Mouse (Mus musculus) ES-Bruce4 (cell line): Measurements from ENCODE around the gene Mob3a. TPM values are rescaled to one million over a fixed set of nuclear protein-coding genes. Genes with fewer than 3 reads are reported as not detected.

Source experiments
- H3K27ac ChIP-seq: 2 replicates; pipeline ENCODE4 v1.5.1; 2012; ENCODE audit warnings: low read length, inconsistent platforms; ENCODE audit not compliant: insufficient read depth
- H3K27me3 ChIP-seq: 2 replicates; pipeline ENCODE4 v1.6.1; 2012; ENCODE audit warnings: mild to moderate bottlenecking, low read length, inconsistent platforms; ENCODE audit not compliant: control insufficient read depth, poor library complexity, insufficient read depth, severe bottlenecking
- H3K36me3 ChIP-seq: 2 replicates; pipeline ENCODE4 v1.6.1; 2012; ENCODE audit warnings: inconsistent platforms, mild to moderate bottlenecking, low read length, moderate library complexity; ENCODE audit not compliant: control insufficient read depth, poor library complexity, insufficient read depth, severe bottlenecking
- H3K4me1 ChIP-seq: one replicate; pipeline ENCODE4 v1.8.1; 2011; ENCODE audit warnings: low read length; ENCODE audit not compliant: control insufficient read depth, insufficient read depth
- H3K4me3 ChIP-seq: 2 replicates; pipeline ENCODE4 v1.5.1; 2011; ENCODE audit warnings: low read depth, mild to moderate bottlenecking, low read length
- H3K9ac ChIP-seq: 2 replicates; pipeline ENCODE4 v1.6.1; 2012; ENCODE audit warnings: low read depth, mild to moderate bottlenecking, inconsistent platforms; ENCODE audit not compliant: poor library complexity, severe bottlenecking
- H3K9me3 ChIP-seq: replicated peaks from 2 replicates; pipeline ENCODE4 v1.6.1; 2012; ENCODE audit warnings: mild to moderate bottlenecking, low read length, inconsistent platforms; ENCODE audit not compliant: control insufficient read depth, poor library complexity, insufficient read depth, severe bottlenecking
- CTCF ChIP-seq: IDR thresholded peaks from one replicate; pipeline ENCODE4 v1.8.1; 2011; ENCODE audit warnings: low read depth, low read length
- EP300 ChIP-seq: IDR thresholded peaks from 2 replicates; pipeline ENCODE4 v1.6.1; 2011; ENCODE audit warnings: low read depth, low read length; ENCODE audit not compliant: insufficient read depth
- POLR2A ChIP-seq: IDR thresholded peaks from one replicate; pipeline ENCODE4 v1.8.1; 2011; ENCODE audit warnings: low read length; ENCODE audit not compliant: insufficient read depth
- polyA plus RNA-seq: library from polyadenylated mRNA; stranded (reverse); fragments of >200 nt; gene quantifications from 2 replicates; pipeline ENCODE4 v1.2.4, GENCODE M21; 2011; ENCODE audit warnings: low read depth; ENCODE audit not compliant: missing spikeins, insufficient read depth, insufficient read length

Mob3a gene
- polyA plus RNA-seq, 1 experiment: 19.8 TPM

DNA sequence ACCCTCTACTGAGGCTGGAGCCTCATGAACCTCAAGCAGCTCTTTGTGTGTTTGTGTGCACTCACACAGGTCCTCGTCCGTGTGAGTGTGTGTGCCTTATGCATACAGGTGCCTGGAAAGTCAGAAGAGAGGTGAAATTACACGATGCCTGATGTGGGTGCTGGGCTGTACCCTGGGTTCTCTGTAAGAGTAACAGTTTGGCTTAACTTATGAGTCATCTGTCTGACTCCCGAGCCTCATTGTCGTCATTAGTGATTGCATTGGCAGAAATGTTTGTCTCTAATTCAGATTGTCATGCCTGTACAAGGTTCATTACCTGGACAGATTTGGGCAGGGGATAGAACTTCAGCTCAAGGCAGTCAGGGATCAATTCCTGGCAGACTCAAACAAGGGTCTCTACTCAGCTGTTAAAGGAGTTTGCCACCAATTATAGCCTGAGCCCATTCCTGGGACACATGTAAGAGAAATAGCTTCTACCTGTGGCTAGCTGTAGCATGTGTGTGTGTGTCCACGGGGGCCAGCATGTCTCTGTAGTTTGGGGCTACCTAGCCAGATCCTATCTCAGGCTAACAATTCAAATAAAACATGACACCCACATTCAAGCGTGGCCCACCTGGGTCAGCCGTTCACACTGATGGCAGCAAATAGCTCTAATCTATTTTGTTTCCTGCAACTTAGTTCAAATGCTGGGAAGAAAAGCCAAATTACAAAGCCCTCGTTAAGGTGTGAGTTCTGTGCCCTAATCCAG, 24.5 kb downstream of the Mob3a start:
- H3K9ac ChIP-seq: peak overlapping the region; percentile 80
- H3K27me3 ChIP-seq: no peaks in the 10 kb centered on the region
- H3K4me1 ChIP-seq: peaks cover 5% of the 10 kb centered on the region
- H3K27ac ChIP-seq: peak overlapping the region; percentile 81
- no peak for TF ChIP-seq EP300
- TF ChIP-seq CTCF: no peak
- TF ChIP-seq POLR2A: no peak
- H3K9me3 ChIP-seq: no peaks in the 10 kb centered on the region
- H3K4me3 ChIP-seq: peak overlapping the region; percentile 92
- no peaks in the 10 kb centered on the region for H3K36me3 ChIP-seq

DNA sequence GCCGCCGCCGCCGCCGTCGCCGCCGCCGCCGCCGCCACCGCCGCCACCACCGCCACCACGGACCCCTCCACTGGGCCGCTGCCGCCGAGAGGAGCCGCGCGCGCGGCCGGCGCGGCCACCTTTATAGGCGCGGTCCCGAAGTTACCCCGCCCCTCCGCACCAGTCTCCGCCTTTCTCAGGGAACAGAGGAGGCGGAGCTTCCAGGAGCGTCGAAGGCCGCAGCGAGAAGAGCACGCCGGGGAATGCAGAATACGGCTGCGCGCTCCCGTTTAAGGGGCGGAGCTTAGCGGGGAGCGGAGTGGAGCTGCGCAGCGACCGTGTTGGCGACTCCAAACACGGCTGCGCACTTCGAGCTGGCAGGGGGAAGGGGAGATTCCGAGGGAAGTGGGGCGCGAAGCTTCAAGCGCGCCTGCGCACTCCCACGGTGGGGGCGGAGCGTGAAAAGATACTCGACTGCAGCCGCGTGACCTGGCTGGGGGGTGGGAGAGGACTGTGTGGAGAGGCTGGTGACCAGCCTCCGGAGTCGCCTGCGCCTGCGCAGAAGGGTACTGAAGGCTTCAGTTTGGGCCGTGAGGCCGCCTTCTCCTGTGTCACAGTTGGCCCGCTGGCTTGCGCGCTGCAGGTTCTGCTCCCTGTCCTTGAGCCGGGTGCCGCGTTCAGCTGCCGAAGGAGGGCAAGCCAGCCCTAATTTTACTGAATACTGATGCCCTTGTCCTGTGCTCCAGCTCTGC, 25.4 kb downstream of the Mob3a start:
- peaks cover 5% of the 10 kb centered on the region for H3K4me1 ChIP-seq
- peak overlapping the region; percentile 81 for H3K27ac ChIP-seq
- H3K4me3 ChIP-seq: peak overlapping the region; percentile 92
- H3K36me3 ChIP-seq: peaks cover 3% of the 10 kb centered on the region; the same call in 1 of the 2 replicates
- H3K27me3 ChIP-seq: no peaks in the 10 kb centered on the region
- H3K9me3 ChIP-seq: no peaks in the 10 kb centered on the region
- peak overlapping the region; percentile 94 for H3K9ac ChIP-seq
- TF ChIP-seq POLR2A (peak; percentile 71), EP300 (no peak; the same call in 1 of the 2 replicates)

DNA sequence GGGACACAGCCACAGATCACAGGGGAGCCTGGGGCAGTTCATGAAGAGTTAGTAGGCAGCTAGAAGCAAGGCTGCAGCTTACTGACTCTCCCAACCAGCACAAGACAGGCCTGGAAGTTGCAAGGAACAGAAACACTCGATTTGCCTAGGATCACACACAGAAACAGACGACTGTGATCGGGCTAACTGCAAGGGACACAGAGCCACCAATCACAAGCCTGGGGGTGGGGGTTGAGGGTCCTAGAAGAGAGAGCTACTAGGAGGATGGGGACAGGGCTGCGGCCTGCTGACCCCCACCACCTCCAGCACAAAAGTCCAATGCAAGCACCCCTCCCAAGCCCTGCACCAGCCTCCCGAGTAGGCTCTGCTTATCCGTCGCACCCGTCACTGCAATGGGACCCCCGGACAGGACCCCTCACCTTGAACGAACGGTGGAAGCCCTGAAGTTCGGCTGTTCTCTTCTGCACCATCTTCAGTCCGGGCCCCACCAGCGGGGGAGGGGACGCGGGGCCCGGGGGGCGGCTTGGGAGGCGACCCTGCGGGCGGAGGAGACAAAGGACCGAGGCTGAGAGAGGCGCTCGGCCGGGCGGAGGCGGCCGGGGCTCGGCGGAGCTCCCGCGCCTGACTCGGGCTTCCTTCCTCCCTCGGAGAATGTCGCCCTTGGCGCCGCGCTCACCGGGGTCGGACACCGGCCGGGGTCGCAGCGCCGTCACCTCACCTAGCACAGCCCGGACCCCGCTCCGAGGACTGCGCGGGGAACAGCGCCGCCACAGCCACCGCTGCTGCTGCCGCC, 26.2 kb downstream of the Mob3a start:
- H3K4me3 ChIP-seq: peak overlapping the region; percentile 92
- H3K27me3 ChIP-seq: no peaks in the 10 kb centered on the region
- H3K9me3 ChIP-seq: no peaks in the 10 kb centered on the region
- TF ChIP-seq CTCF (no peak), EP300 (no peak), POLR2A (no peak)
- H3K27ac ChIP-seq: no peak overlapping the region
- peaks cover 5% of the 10 kb centered on the region for H3K4me1 ChIP-seq
- H3K36me3 ChIP-seq: peaks cover 4% of the 10 kb centered on the region; the same call in 1 of the 2 replicates
- peak overlapping the region; percentile 94 for H3K9ac ChIP-seq

DNA sequence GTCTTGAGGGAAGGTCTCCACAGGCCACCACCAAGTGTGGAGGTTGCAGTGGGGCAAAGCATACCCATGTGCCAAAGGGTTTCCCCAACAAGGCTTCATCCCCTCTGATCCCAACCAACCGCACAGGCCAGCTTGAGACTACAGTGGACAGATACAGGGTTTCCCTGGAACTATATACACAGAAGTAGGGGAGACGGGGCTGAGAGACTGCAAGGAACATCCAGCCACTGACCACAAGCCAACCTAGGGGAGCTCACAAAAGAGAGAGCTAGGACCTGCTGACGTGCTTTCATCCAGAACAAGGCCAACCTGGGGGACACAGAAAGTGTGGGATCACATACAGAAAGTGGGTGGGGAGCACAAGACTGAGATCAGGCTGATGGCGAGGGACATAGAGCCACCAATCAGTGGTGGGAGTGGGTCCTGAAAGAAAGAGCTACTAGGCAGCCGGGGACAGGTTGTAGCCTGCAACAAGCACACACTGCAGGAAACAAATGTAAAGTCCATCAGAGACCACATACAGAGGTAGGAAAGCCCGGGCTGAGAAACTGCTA, 26.8 kb downstream of the Mob3a start:
- Histone ChIP-seq H3K27me3 (no peaks in the 10 kb centered on the region), H3K9me3 (no peaks in the 10 kb centered on the region), H3K4me1 (peaks cover 5% of the 10 kb centered on the region), H3K9ac (peak overlapping the region; percentile 94), H3K4me3 (peak overlapping the region; percentile 92), H3K36me3 (peaks cover 4% of the 10 kb centered on the region; the same call in 1 of the 2 replicates), H3K27ac (no peak overlapping the region)
- TF ChIP-seq POLR2A: no peak
- no peak for TF ChIP-seq EP300
- TF ChIP-seq CTCF: no peak

DNA sequence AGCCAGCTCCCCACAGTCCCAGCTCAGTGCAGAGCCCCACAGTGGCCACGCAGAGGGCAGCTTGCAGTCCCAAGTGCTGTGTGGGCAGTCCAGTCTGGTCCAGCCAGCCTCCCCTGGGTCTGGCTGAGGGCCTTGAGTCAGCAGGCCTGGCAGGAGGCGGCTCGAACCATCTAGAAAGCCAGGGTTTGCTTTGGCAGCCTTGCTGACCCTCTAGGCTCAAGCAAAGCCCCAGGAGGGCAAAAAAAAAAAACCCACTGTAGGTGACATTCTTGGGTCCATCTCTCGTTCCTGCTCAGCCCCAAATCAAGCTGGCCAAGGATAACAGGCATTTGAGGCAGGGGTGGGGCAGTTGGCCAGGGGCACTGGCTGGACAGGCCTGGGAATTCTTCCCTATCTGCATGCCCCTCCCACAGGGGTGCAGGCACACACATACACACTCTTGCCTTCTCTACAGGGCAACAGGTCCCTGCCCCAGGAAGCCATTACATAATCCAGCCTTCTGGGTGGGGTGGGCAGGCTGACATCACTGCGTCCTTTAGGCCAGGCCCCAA, 27.5 kb downstream of the Mob3a start:
- no peaks in the 10 kb centered on the region for H3K27me3 ChIP-seq
- H3K27ac ChIP-seq: no peak overlapping the region
- TF ChIP-seq EP300 (no peak), POLR2A (no peak), CTCF (no peak)
- peaks cover 5% of the 10 kb centered on the region for H3K36me3 ChIP-seq
- H3K9me3 ChIP-seq: no peaks in the 10 kb centered on the region
- H3K9ac ChIP-seq: no peak overlapping the region
- peaks cover under 1% of the 10 kb centered on the region for H3K4me1 ChIP-seq
- no peak overlapping the region for H3K4me3 ChIP-seq
